Mouse (Mus musculus) myocyte (in vitro differentiated cells): ENCODE data around the gene Cage1.

Experiments used
- CEBPB ChIP-seq: IDR thresholded peaks from 2 replicates; pipeline ENCODE4 v1.6.1; 2011; ENCODE audit warnings: mild to moderate bottlenecking, moderate library complexity; ENCODE audit not compliant: poor library complexity, insufficient read depth, severe bottlenecking
- E2F4 ChIP-seq: IDR thresholded peaks from one replicate; pipeline ENCODE4 v1.6.1; 2011; ENCODE audit warnings: mild to moderate bottlenecking, control low read depth, moderate library complexity; ENCODE audit not compliant: insufficient read depth
- MAX ChIP-seq: IDR thresholded peaks from one replicate; pipeline ENCODE4 v1.6.1; 2011; ENCODE audit warnings: low read depth, mild to moderate bottlenecking, control low read depth
- MYOD1 ChIP-seq, 3 experiments: IDR thresholded peaks; one replicate each; pipeline ENCODE4 v1.6.1; 2011; ENCODE audit warnings: control low read depth in 2 of 3, low read depth in 2 of 3, mild to moderate bottlenecking in 2 of 3, moderate library complexity in 1 of 3; ENCODE audit not compliant: insufficient read length in 2 of 3, control insufficient read depth in 1 of 3
- POLR2A ChIP-seq: IDR thresholded peaks from one replicate; pipeline ENCODE4 v1.6.1; 2011; ENCODE audit warnings: low read depth, mild to moderate bottlenecking, control low read depth, moderate library complexity; ENCODE audit not compliant: insufficient read length
- POLR2AphosphoS2 ChIP-seq: IDR thresholded peaks from one replicate; pipeline ENCODE4 v1.6.1; 2011; ENCODE audit warnings: low read depth, control low read depth; ENCODE audit not compliant: insufficient read length
- REST ChIP-seq: IDR thresholded peaks from one replicate; pipeline ENCODE4 v1.6.1; 2011; ENCODE audit warnings: mild to moderate bottlenecking, control low read depth, moderate library complexity; ENCODE audit not compliant: insufficient read depth, insufficient read length
- SRF ChIP-seq: IDR thresholded peaks from one replicate; pipeline ENCODE4 v1.6.1; 2011; ENCODE audit warnings: low read depth; ENCODE audit not compliant: control insufficient read depth, insufficient read length
- TCF12 ChIP-seq: IDR thresholded peaks from one replicate; pipeline ENCODE4 v1.6.1; 2011; ENCODE audit warnings: mild to moderate bottlenecking, control low read depth; ENCODE audit not compliant: poor library complexity, insufficient read depth, severe bottlenecking
- TCF3 ChIP-seq: IDR thresholded peaks from one replicate; pipeline ENCODE4 v1.6.1; 2011; ENCODE audit warnings: low read depth, control low read depth; ENCODE audit not compliant: insufficient read length
- USF1 ChIP-seq: IDR thresholded peaks from one replicate; pipeline ENCODE4 v1.6.1; 2011; ENCODE audit warnings: low read depth, mild to moderate bottlenecking, control low read depth, moderate library complexity

DNA sequence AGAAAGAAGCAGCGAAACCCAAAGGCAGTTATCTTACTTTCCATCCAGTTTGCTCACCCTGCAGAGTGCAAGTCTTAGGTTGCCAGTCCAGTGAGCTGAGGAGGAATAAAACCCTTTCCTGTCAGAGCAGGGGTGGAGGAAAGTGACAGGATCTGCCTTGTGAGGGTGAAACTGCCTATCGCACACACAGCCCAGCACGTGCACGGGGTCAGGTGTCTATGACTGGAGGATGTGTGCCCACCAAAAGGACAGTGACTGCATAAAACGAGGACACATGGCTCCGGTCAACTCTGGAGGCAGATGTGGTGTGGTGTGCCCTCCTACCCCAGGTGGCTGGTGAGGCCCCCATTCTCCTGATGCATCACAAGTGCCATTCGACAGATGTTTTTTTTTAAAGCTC lies 76.9 kb downstream of the Cage1 start:
- TF ChIP-seq USF1 (no peak), E2F4 (no peak), REST (no peak), POLR2A (no peak), MYOD1 (IDR thresholded peaks at IDR 0.05; ENCODE audit: control insufficient read depth in 1 of 3, insufficient read length in 2 of 3, low read depth in 2 of 3) (no peak), TCF12 (no peak), CEBPB (no peak), SRF (no peak), TCF3 (no peak), POLR2AphosphoS2 (no peak), MAX (no peak)
